Mouse (Mus musculus) lung, postnatal 0 days (tissue): ENCODE measurements around the gene Tfip11. TPM values are rescaled to one million over a fixed set of nuclear protein-coding genes. Genes with fewer than 3 reads are reported as not detected.

Experiments used
- ATAC-seq: fragments of 200-750 bp; cut with Nextera tagmentation; 2 replicates; pipeline ENCODE4 v1.8.0; 2017; ENCODE audit warnings: moderate library complexity
- DNase-seq: peaks from one replicate; pipeline ENCODE4 v3.0.0-alpha.2; 2016; ENCODE audit warnings: low spot score
- H3K27ac ChIP-seq: fragments of 300-500 bp; sonication (generic); 2 replicates; pipeline ENCODE4 v1.5.1; 2014; ENCODE audit warnings: antibody characterized with exemption, mild to moderate bottlenecking, low read length, mixed read lengths
- H3K27me3 ChIP-seq: fragments of 300-500 bp; sonication (generic); replicated peaks from 2 replicates; pipeline ENCODE4 v1.6.1; 2014; ENCODE audit warnings: low read length, mixed read lengths; ENCODE audit not compliant: insufficient read depth
- H3K36me3 ChIP-seq: fragments of 300-500 bp; sonication (generic); 2 replicates; pipeline ENCODE4 v1.6.1; 2014; ENCODE audit warnings: low read length, mixed read lengths; ENCODE audit not compliant: insufficient read depth
- H3K4me1 ChIP-seq: fragments of 300-500 bp; sonication (generic); 2 replicates; pipeline ENCODE4 v1.6.1; 2014; ENCODE audit warnings: antibody characterized with exemption, low read depth, low read length, mixed read lengths; ENCODE audit not compliant: insufficient read depth
- H3K4me2 ChIP-seq: fragments of 300-500 bp; sonication (generic); replicated peaks from 2 replicates; pipeline ENCODE4 v1.6.1; 2014; ENCODE audit warnings: low read depth, mild to moderate bottlenecking, low read length, moderate library complexity, mixed read lengths
- H3K4me3 ChIP-seq: fragments of 300-500 bp; sonication (generic); 2 replicates; pipeline ENCODE4 v1.5.1; 2014; ENCODE audit warnings: low read depth, low read length
- H3K9ac ChIP-seq: fragments of 300-500 bp; sonication (generic); replicated peaks from 2 replicates; pipeline ENCODE4 v1.6.1; 2014; ENCODE audit warnings: low read depth, mild to moderate bottlenecking
- H3K9me3 ChIP-seq: fragments of 300-500 bp; sonication (generic); 2 replicates; pipeline ENCODE4 v1.6.1; 2016; ENCODE audit warnings: low read length, mixed read lengths
- CTCF ChIP-seq: IDR thresholded peaks from 2 replicates; pipeline ENCODE4 v1.5.1; 2016; ENCODE audit warnings: antibody characterized with exemption, mild to moderate bottlenecking
- EP300 ChIP-seq: IDR thresholded peaks from 2 replicates; pipeline ENCODE4 v1.6.1; 2016; ENCODE audit warnings: antibody characterized with exemption, mild to moderate bottlenecking, control low read depth
- WGBS: fragments of 180-500 bp; shearing (Covaris S2); extraction: QIAGEN DNeasy Blood & Tissue Kit; methylation state at CpG from one replicate; pipeline ENCODE4 v1.1.7; 2014; 5-methylcytosine and 5-hydroxymethylcytosine counted together
- polyA plus RNA-seq: library from polyadenylated mRNA; unstranded; fragments of >200 nt; fragmentation: Nextera tagmentation; extraction: Ambion mirVana; gene quantifications from 2 replicates; pipeline ENCODE4 v1.2.1, GENCODE M21; 2015

Gene Tfip11
- polyA plus RNA-seq, 1 experiment from 2014 or later: 16.0 TPM

DNA sequence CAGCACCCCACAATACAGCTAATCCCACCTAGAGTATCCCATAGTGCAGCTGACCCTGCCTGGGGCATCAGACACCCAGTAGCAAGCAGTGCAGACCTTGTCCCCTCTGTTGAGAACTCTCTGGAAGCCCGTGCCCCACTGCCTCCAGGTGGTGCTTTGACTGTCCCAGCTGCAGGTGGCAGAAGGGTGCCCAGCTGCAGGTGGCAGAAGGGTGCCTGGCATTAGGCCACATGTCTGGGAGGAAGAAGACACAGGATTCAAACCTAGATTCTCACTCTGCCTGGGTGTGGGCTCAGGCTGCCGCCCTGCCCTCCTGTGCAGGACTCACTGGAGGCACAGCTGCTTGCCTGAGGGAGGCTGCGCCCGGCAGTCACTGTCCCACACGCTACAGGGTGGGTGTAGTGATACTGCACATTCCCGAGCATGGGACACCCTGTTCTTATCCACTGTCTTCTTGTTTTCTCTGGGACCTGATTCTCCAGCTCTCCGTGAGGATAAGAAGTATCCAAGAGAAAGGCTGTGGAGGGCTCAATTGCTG is 40.5 kb upstream of the Tfip11 start:
- no peaks in the 10 kb centered on the region for H3K9me3 ChIP-seq
- peaks cover 22% of the 10 kb centered on the region for H3K4me1 ChIP-seq
- no peak for TF ChIP-seq CTCF
- no peak for TF ChIP-seq EP300
- H3K4me2 ChIP-seq: no peak overlapping the region
- H3K9ac ChIP-seq: no peak overlapping the region; the same call in 1 of the 2 replicates
- DNase-seq: no peak
- WGBS: 81% methylated on average over 7 of the region's 7 CpGs
- H3K4me3 ChIP-seq: no peak overlapping the region
- H3K27ac ChIP-seq: 0 out of 2 replicates have a peak overlapping the region, but pooled peaks have one; percentile 88
- H3K36me3 ChIP-seq: no peaks in the 10 kb centered on the region
- ATAC-seq: no peak
- H3K27me3 ChIP-seq: no peaks in the 10 kb centered on the region

DNA sequence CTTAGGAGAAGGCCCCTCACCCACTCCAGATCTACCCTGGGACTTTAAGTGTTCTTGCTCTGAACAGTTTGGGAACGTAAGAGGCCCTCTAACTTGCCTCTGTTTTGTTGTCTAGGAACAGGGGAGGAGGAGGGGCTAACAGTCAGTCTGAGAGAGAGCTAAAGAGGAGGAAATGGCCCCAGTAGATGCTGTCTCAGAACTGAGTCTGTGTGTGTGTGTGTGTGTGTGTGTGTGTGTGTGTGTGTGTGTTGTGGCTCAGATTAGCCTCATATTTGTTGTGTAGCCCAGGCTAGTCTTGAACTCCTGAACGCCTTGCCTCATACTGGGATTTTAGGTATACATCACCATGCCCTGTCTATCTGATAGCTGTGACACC is 39.6 kb upstream of the Tfip11 start:
- no peaks in the 10 kb centered on the region for H3K36me3 ChIP-seq
- TF ChIP-seq EP300: no peak
- TF ChIP-seq CTCF: no peak
- H3K27ac ChIP-seq: no peak overlapping the region
- WGBS: 45% methylated on average over 2 of the region's 2 CpGs
- no peaks in the 10 kb centered on the region for H3K27me3 ChIP-seq
- no peak for DNase-seq
- peaks cover 22% of the 10 kb centered on the region for H3K4me1 ChIP-seq
- H3K9ac ChIP-seq: no peak overlapping the region
- ATAC-seq: no peak
- H3K9me3 ChIP-seq: no peaks in the 10 kb centered on the region
- H3K4me3 ChIP-seq: no peak overlapping the region
- H3K4me2 ChIP-seq: no peak overlapping the region

DNA sequence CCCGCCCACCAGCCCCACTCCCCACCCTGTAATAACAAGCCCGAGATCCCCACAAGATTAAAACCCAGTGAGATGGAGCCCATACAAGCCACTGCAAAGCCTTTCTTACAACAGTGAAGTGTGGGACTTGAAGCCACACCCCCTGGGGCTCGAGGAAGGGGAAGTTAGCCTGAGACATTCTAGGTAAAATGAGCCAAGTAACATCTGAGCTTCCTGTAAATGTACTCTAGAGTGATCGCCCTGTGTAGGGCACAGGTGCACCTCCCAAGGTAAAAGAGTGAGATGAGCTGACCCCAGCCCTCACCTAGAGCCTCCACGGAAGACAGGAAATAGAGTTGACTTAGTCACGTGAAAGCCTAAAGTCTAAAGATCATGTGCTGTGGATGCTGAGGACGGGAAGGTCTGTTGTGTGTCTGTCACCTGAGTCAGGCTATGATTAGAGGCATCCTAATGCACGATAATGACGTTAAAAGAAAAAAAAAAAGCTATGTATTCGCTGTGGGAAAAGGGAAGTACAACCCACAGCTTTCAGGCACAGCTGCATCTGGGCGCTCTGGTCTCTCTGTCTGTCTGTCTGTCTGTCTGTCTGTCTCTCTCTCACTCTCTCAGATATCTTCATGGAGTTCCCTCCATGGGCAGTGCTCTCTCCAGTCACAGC is 39.0 kb upstream of the Tfip11 start:
- peaks cover 22% of the 10 kb centered on the region for H3K4me1 ChIP-seq
- H3K27ac ChIP-seq: peak overlapping the region; percentile 79

GRCm38 (mm10) chr5:112287652-112288051 is 38.5 kb upstream of the Tfip11 start:
- Histone ChIP-seq H3K4me2 (no peak overlapping the region), H3K27me3 (no peaks in the 10 kb centered on the region), H3K9ac (no peak overlapping the region), H3K9me3 (no peaks in the 10 kb centered on the region), H3K4me3 (no peak overlapping the region), H3K27ac (peak overlapping the region; percentile 79), H3K36me3 (no peaks in the 10 kb centered on the region), H3K4me1 (peaks cover 22% of the 10 kb centered on the region)
- no peak for ATAC-seq
- no peak for DNase-seq
- TF ChIP-seq CTCF (no peak), EP300 (no peak)
- WGBS: 83% methylated on average over 2 of the region's 2 CpGs

More for the DNA sequence above, 39.0 kb upstream of the Tfip11 start:
- DNase-seq (no peak), ATAC-seq (no peak)
- 57% methylated on average over 11 of the region's 11 CpGs for WGBS
- TF ChIP-seq CTCF (no peak), EP300 (no peak)
- no peaks in the 10 kb centered on the region for H3K27me3 ChIP-seq
- H3K4me2 ChIP-seq: no peak overlapping the region
- H3K9ac ChIP-seq: no peak overlapping the region
- H3K9me3 ChIP-seq: no peaks in the 10 kb centered on the region
- H3K4me3 ChIP-seq: no peak overlapping the region
- no peaks in the 10 kb centered on the region for H3K36me3 ChIP-seq

GRCm38 (mm10) chr5:112288193-112289141 is 37.7 kb upstream of the Tfip11 start:
- H3K4me1 ChIP-seq: peaks cover 26% of the 10 kb centered on the region
- H3K27me3 ChIP-seq: no peaks in the 10 kb centered on the region
- DNase-seq (peak; percentile 85), ATAC-seq (peak; percentile 74)
- no peaks in the 10 kb centered on the region for H3K36me3 ChIP-seq
- 51% methylated on average over 9 of the region's 9 CpGs for WGBS
- peak overlapping the region; percentile 29; the same call in 1 of the 2 replicates for H3K4me3 ChIP-seq
- H3K27ac ChIP-seq: peak overlapping the region; percentile 79
- peak; percentile 18; the same call in 1 of the 2 replicates for TF ChIP-seq CTCF
- peak; percentile 49 for TF ChIP-seq EP300
- H3K9ac ChIP-seq: no peak overlapping the region
- peak overlapping the region; percentile 32 for H3K4me2 ChIP-seq
- no peaks in the 10 kb centered on the region for H3K9me3 ChIP-seq

DNA sequence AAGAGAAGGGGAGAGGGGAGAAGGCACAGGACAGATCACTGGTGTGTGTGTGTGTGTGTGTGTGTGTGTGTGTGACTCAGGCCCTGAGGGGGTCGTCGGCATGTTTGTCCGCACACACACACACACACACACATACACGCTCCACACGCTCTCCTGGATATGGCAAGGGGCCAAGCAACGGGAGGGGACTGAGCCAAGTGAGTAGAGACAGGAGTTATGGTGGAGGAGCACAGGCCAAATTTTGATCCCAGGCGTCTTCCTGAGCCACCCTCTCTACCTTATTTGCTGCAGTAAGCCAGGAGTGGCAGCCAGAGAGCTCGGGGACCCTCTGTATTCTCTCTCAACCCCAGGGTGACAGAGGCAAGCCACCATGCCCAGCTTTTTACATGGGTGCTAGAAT is 36.9 kb upstream of the Tfip11 start:
- Histone ChIP-seq H3K27ac (peak overlapping the region; percentile 79), H3K27me3 (no peaks in the 10 kb centered on the region), H3K4me3 (peak overlapping the region; percentile 29; the same call in 1 of the 2 replicates), H3K36me3 (no peaks in the 10 kb centered on the region), H3K4me2 (peak overlapping the region; percentile 43), H3K9ac (0 out of 2 replicates have a peak overlapping the region, but pooled peaks have one; percentile 19), H3K9me3 (no peaks in the 10 kb centered on the region), H3K4me1 (peaks cover 29% of the 10 kb centered on the region)
- WGBS: 29% methylated on average over 6 of the region's 8 CpGs
- DNase-seq: peak; percentile 54
- TF ChIP-seq EP300 (no peak), CTCF (no peak)
- ATAC-seq: 0 out of 2 replicates have a peak, but pooled peaks have one; percentile 2
